23 mouse cellular contexts compared by ENCODE assay signal in the genomic region with DNA sequence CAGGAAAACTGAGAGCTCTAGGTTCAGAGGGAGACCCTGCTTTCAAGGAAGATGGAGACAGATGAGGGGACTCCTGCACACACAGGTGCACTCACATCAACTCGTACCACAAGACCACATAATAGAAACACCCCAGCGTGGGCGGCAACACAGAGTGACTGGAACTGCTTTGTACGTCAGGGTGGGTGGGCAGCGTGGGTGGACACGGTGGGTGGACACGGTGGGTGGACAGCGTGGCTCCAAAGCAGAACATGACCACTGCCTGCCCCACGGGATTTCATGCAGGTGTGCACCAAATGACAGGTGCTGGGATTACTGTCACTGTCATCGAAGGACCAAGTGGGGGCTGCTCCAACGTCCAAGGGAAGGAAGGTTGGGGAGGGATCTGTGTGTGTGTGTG. TPM values are rescaled to one million over a fixed set of nuclear protein-coding genes. Genes with fewer than 3 reads are reported as not detected.
"Had no signal": no experiment of that assay in that cellular context is flagged by ENCODE, and none has a peak within 500 bp of the region (broad histone marks: within the 10 kb centered on the region; RNA-seq: fewer than 3 reads in every experiment).

No protein-coding gene starts in this region.

- DNase-seq: layer of hippocampus, adult 9-11 months; liver, embryonic 13.5 days; lung, adult 2 months; lung, postnatal 14 days; lung, postnatal 4 days; right cerebral cortex, postnatal 14 days; right cerebral cortex, postnatal 4 days; thymus, postnatal 25 days had no signal

- H3K4me1 ChIP-seq: midbrain, embryonic 12.5 days; midbrain, embryonic 15.5 days; neural tube, embryonic 13.5 days had no signal

- H3K9me3 ChIP-seq: midbrain, embryonic 15.5 days; neural tube, embryonic 13.5 days; stomach, embryonic 15.5 days had no signal

- H3K9ac ChIP-seq: liver, embryonic 13.5 days; midbrain, embryonic 12.5 days; midbrain, embryonic 15.5 days; neural tube, embryonic 13.5 days; stomach, embryonic 15.5 days had no signal

- ATAC-seq: inflammation-experienced regulatory T-cells, adult 6 months; intestine, embryonic 16.5 days; midbrain, embryonic 15.5 days had no signal

- H3K27me3 ChIP-seq: midbrain, embryonic 15.5 days; neural tube, embryonic 13.5 days; stomach, embryonic 15.5 days had no signal

- H3K27ac ChIP-seq: layer of hippocampus, adult 2 months; liver, embryonic 13.5 days; midbrain, embryonic 12.5 days; midbrain, embryonic 15.5 days; neural tube, embryonic 13.5 days; stomach, embryonic 15.5 days had no signal

- H3K36me3 ChIP-seq: liver, embryonic 13.5 days; midbrain, embryonic 12.5 days; midbrain, embryonic 15.5 days; neural tube, embryonic 13.5 days; stomach, embryonic 15.5 days had no signal

- H3K4me2 ChIP-seq: liver, embryonic 13.5 days; midbrain, embryonic 12.5 days; midbrain, embryonic 15.5 days; neural tube, embryonic 13.5 days; stomach, embryonic 15.5 days had no signal

- H3K4me3 ChIP-seq: layer of hippocampus, adult 2 months; liver, embryonic 13.5 days; midbrain, embryonic 12.5 days; midbrain, embryonic 15.5 days; myocyte; neural tube, embryonic 13.5 days; stomach, embryonic 15.5 days had no signal

RNA-seq across cellular contexts. Expression of a gene that starts 58.0 kb away (rescaled TPM):
- polyA plus RNA-seq: inflammation-experienced regulatory T-cells, adult 6 months; kidney, embryonic 16.5 days; limb, embryonic 11.5 days; limb, embryonic 14.5 days; liver, adult 2 months; liver, embryonic 13.5 days; liver, embryonic 16.5 days; lung, adult 2 months; lung, embryonic 16.5 days; midbrain, embryonic 12.5 days; midbrain, embryonic 15.5 days; myocyte; neural tube, embryonic 13.5 days; stomach, embryonic 15.5 days; thymus, postnatal 0 days had no signal
